Mouse (Mus musculus): ENCODE measurements around the gene Taf4. TPM values are rescaled to one million over a fixed set of nuclear protein-coding genes. Genes with fewer than 3 reads are reported as not detected.

Taf4 gene
- polyA plus RNA-seq (2012; rRNA removed): 7.3 and 8.9 TPM in 2 replicates

DNA sequence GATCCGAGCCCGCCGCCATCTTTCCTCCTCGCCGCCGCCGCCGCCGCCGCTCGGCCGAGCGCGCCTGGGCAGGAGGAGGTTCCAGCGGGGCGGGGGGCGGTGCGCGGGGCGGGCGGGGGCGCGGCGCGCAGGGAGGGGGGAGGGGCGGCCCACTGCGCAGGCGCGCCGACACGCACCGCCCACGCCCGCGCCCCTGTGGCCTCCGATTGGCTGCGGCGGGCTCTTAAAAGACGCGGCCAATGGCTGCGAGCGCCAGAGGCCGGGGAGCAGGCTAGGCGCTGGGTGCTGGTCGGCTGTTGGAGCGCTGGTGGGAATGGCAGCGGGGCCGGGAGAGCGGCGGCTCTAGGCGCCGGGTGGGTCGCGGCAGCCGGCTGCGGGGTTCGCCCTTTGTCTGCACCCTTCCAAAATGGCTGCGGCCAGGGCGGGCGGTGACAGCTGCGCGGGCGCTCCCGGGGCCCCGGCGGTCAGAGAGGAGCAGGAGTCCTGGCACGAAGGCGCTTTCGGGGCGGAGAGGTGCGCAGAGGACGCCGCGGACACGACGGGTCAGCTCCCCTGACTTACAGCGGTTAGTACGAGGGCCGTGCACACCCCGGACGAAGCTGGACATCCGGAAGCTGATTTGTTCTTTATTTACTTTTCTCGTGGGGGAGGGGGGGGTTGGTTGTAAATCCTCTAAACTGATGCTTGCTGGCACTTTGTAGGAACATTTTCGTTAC, at the start of gene Taf4:
Gene Taf4, minus strand, starts transcription at position 19 of the 716 bp plus-strand sequence.
- peak; percentile 92 for DNase-seq
- H3K4me1 ChIP-seq (ENCODE audit: control insufficient read depth, insufficient read depth, low read length): peaks cover 21% of the 10 kb centered on the region
- WGBS: under 1% methylated on average over 74 of the region's 84 CpGs
- H3K27me3 ChIP-seq (replicated peaks; ENCODE audit: control insufficient read depth, insufficient read depth, low read length): no peaks in the 10 kb centered on the region
- peak within 1 kb of the TSS; percentile 92 for H3K27ac ChIP-seq (ENCODE audit: insufficient read depth, low read depth, low read length)
- peak within 1 kb of the TSS; percentile 99 for H3K4me3 ChIP-seq (ENCODE audit: insufficient read depth, low read depth, low read length)
- H3K36me3 ChIP-seq (ENCODE audit: control insufficient read depth, insufficient read depth, low read length): no peaks in the 10 kb centered on the region
- TF ChIP-seq CTCF (conservative IDR thresholded peaks at IDR 0.05; ENCODE audit: insufficient read depth, insufficient read length, low read depth, low read length): no peak
- TF ChIP-seq POLR2A (IDR thresholded peaks at IDR 0.05; ENCODE audit: low read depth, low read length): peak; percentile 91

DNA sequence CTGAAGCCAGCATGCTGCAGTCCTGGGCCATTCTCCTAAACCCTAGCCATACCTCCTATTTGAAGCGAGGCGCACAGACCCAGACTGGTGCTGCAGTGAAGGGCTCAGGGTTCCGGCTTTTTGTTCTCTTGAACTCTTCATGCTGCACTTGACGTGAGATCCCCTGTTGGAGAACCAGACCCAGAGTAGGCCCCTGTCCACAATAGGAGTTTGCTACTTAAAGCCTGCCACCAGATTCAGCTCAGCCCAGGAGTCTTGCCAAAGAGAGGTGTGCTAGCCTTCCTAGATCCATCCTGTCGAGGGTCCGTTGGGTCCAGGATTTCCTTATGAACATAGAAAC, 49.4 kb upstream of the Taf4 start:
- TF ChIP-seq CTCF (conservative IDR thresholded peaks at IDR 0.05; ENCODE audit: insufficient read depth, insufficient read length, low read depth, low read length) (no peak), POLR2A (IDR thresholded peaks at IDR 0.05; ENCODE audit: low read depth, low read length) (no peak)
- 38% methylated on average over 6 of the region's 6 CpGs for WGBS
- no peak for DNase-seq
- Histone ChIP-seq H3K27me3 (replicated peaks; ENCODE audit: control insufficient read depth, insufficient read depth, low read length) (no peaks in the 10 kb centered on the region), H3K4me1 (ENCODE audit: control insufficient read depth, insufficient read depth, low read length) (no peaks in the 10 kb centered on the region; the same call in 1 of the 2 replicates), H3K27ac (ENCODE audit: insufficient read depth, low read depth, low read length) (no peak overlapping the region), H3K4me3 (ENCODE audit: insufficient read depth, low read depth, low read length) (peak overlapping the region; percentile 96), H3K36me3 (ENCODE audit: control insufficient read depth, insufficient read depth, low read length) (no peaks in the 10 kb centered on the region)

DNA sequence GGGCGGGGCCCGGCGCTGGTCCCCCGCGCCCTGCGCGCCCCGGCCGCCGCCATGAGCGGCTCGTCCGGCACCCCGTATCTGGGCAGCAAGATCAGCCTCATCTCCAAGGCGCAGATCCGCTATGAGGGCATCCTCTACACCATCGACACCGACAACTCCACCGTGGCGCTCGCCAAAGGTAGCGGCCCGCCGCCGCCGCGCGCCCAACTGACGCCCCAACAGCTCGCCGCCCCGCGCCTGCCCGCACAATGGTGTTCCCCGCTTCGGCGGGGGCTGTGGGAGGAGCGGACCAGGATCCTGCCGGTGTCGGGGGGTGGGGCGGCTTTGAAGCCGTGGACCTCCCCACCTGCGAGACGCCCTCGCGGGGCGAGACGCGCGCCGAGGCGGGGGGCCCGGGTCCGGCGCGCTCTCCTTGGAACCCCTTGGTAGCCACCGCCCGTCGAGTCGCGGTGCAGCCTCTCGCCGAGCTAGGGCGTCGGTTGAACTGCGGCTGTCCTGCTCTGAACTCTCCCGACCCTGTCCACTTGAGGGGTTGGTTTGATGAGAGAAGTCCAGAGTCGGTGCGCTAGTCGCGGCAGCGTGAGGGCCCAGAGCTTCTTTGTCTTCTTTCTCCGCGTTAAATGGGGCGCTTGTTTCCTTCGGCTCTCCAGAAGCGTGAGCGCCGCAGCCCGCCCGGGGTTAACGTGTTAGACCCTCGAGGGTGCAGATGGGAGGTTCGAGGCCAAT, 48.9 kb upstream of the Taf4 start:
- TF ChIP-seq CTCF (conservative IDR thresholded peaks at IDR 0.05; ENCODE audit: insufficient read depth, insufficient read length, low read depth, low read length): no peak
- TF ChIP-seq POLR2A (IDR thresholded peaks at IDR 0.05; ENCODE audit: low read depth, low read length): no peak
- H3K4me1 ChIP-seq (ENCODE audit: control insufficient read depth, insufficient read depth, low read length): no peaks in the 10 kb centered on the region; the same call in 1 of the 2 replicates
- peak overlapping the region; percentile 83 for H3K27ac ChIP-seq (ENCODE audit: insufficient read depth, low read depth, low read length)
- no peaks in the 10 kb centered on the region for H3K27me3 ChIP-seq (replicated peaks; ENCODE audit: control insufficient read depth, insufficient read depth, low read length)
- 1% methylated on average over 82 of the region's 84 CpGs for WGBS
- peak overlapping the region; percentile 96 for H3K4me3 ChIP-seq (ENCODE audit: insufficient read depth, low read depth, low read length)
- DNase-seq: peak; percentile 46
- H3K36me3 ChIP-seq (ENCODE audit: control insufficient read depth, insufficient read depth, low read length): no peaks in the 10 kb centered on the region

DNA sequence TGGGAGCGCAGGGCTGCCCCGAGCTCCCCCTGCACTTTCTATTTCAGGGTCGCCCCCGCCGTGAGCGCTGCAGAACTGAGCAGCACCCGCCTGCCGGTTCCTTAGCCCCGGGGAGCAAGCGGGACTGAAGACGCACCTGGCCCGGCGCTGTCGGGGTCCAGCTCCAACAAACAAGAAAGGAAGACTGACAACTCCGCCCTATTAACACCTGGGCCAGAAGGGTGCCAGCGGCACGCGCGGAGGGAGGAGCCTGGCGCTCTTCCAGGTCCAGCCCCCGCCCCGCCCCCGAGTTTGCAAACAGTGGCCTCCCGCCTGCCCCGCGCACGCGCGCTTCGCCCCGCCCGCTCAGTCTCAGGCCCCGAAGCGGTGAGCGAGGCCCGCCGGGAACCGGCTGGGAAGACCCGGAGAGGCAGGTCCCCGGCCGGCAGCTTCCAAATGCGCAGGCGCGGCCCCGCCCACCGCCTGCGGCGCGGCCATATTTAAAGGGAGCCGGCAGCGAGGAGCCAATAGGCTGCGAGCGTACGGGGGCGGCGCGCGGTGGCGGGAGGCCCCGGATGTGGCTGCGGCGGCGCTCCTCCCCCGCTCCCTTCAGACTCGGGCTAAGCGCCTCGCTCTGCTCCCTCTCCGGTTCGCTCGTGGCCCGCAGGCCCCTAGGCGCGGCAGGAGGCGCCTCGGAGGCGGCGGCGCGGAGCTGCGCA, 48.1 kb upstream of the Taf4 start, which contains the start of gene Lsm14b:
Gene Lsm14b, plus strand, starts transcription at position 587 of the 698 bp plus-strand sequence.
- TF ChIP-seq POLR2A (IDR thresholded peaks at IDR 0.05; ENCODE audit: low read depth, low read length) (no peak), CTCF (conservative IDR thresholded peaks at IDR 0.05; ENCODE audit: insufficient read depth, insufficient read length, low read depth, low read length) (no peak)
- WGBS: under 1% methylated on average over 79 of the region's 80 CpGs
- H3K27ac ChIP-seq (ENCODE audit: insufficient read depth, low read depth, low read length): peak within 1 kb of the TSS; percentile 83
- no peaks in the 10 kb centered on the region; the same call in 1 of the 2 replicates for H3K4me1 ChIP-seq (ENCODE audit: control insufficient read depth, insufficient read depth, low read length)
- no peaks in the 10 kb centered on the region for H3K36me3 ChIP-seq (ENCODE audit: control insufficient read depth, insufficient read depth, low read length)
- peak within 1 kb of the TSS; percentile 96 for H3K4me3 ChIP-seq (ENCODE audit: insufficient read depth, low read depth, low read length)
- DNase-seq: peak; percentile 99
- H3K27me3 ChIP-seq (replicated peaks; ENCODE audit: control insufficient read depth, insufficient read depth, low read length): no peaks in the 10 kb centered on the region

DNA sequence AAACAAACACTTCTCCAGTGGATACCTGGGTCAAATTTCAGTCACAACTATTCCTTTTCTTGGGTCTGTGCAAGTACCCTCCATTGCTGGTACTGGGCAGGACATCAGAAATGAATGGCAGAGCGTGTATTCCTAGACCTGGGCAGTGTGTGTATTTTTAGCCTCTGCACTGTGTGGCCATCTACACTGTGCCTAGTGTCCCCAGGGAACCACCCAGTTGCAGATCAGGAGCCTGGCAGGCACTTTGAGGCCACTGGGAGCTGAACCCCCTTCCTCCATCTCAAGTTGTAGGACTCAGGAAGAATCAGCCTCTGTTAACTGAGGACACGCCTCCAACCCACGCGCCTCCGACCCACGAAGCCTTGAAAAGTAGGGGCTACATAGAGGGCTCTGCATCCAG, 46.3 kb upstream of the Taf4 start:
- H3K27ac ChIP-seq (ENCODE audit: insufficient read depth, low read depth, low read length): no peak overlapping the region
- H3K36me3 ChIP-seq (ENCODE audit: control insufficient read depth, insufficient read depth, low read length): no peaks in the 10 kb centered on the region
- DNase-seq: no peak
- 67% methylated on average over 6 of the region's 6 CpGs for WGBS
- no peak overlapping the region for H3K4me3 ChIP-seq (ENCODE audit: insufficient read depth, low read depth, low read length)
- no peaks in the 10 kb centered on the region; the same call in 1 of the 2 replicates for H3K4me1 ChIP-seq (ENCODE audit: control insufficient read depth, insufficient read depth, low read length)
- no peaks in the 10 kb centered on the region for H3K27me3 ChIP-seq (replicated peaks; ENCODE audit: control insufficient read depth, insufficient read depth, low read length)
- TF ChIP-seq CTCF (conservative IDR thresholded peaks at IDR 0.05; ENCODE audit: insufficient read depth, insufficient read length, low read depth, low read length) (no peak), POLR2A (IDR thresholded peaks at IDR 0.05; ENCODE audit: low read depth, low read length) (no peak)

DNA sequence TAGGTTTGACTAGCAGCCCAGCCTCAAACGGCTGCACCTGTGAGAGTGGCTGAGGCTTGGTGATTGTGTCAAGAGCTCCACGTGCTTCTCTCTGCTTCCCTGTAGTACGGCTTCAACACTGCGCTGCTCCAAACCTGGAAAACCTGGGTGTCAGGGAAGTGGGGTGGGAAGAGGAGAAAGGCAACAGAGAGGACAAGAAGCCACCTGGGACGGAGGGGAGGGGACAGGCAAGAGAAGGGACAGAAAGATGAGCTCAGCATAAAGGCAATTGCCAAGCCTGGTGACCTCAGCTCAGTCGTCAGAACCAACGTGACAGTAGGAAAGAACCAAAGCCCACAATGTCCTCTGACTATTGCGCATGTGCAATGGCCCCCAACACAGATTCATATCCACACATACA, 44.5 kb upstream of the Taf4 start:
- Histone ChIP-seq H3K27me3 (replicated peaks; ENCODE audit: control insufficient read depth, insufficient read depth, low read length) (no peaks in the 10 kb centered on the region), H3K27ac (ENCODE audit: insufficient read depth, low read depth, low read length) (no peak overlapping the region), H3K4me3 (ENCODE audit: insufficient read depth, low read depth, low read length) (no peak overlapping the region), H3K36me3 (ENCODE audit: control insufficient read depth, insufficient read depth, low read length) (no peaks in the 10 kb centered on the region), H3K4me1 (ENCODE audit: control insufficient read depth, insufficient read depth, low read length) (no peaks in the 10 kb centered on the region; the same call in 1 of the 2 replicates)
- no peak for TF ChIP-seq CTCF (conservative IDR thresholded peaks at IDR 0.05; ENCODE audit: insufficient read depth, insufficient read length, low read depth, low read length)
- no peak for TF ChIP-seq POLR2A (IDR thresholded peaks at IDR 0.05; ENCODE audit: low read depth, low read length)
- DNase-seq: no peak
- 85% methylated on average over 8 of the region's 8 CpGs for WGBS

All from kidney, adult 2 months (tissue).